ENCODE assay signal across 7 mouse cellular contexts in genomic region chr2:84714422-84714810, GRCm38 (mm10). TPM values are rescaled to one million over a fixed set of nuclear protein-coding genes. Genes with fewer than 3 reads are reported as not detected.
DNase-seq lines count a peak whose midpoint lies in the region; ATAC-seq and TF ChIP-seq lines count a peak whose summit lies in the region.

No protein-coding gene starts in this region.

- ATAC-seq in neural tube, embryonic 11.5 days (ENCODE audit: insufficient read depth, low FRiP score, low TSS enrichment) = no peak; the same call in 1 of the 2 replicates
- peak; percentile 7; the same call in 1 of the 2 replicates for ATAC-seq in erythroblast, adult 5-6 weeks (replicated peaks; ENCODE audit: low FRiP score, poor library complexity, severe bottlenecking)
- ATAC-seq in intestine, postnatal 0 days = no peak
- ATAC-seq in neural tube, embryonic 15.5 days (ENCODE audit: low FRiP score) = peak; percentile 4

- peak overlapping the region; percentile 86 for H3K9ac ChIP-seq in neural tube, embryonic 11.5 days (ENCODE audit: low read length)
- peak overlapping the region; percentile 93 for H3K9ac ChIP-seq in intestine, postnatal 0 days (ENCODE audit: low read depth, low read length)
- peak overlapping the region; percentile 82 for H3K9ac ChIP-seq in neural tube, embryonic 15.5 days (replicated peaks)

- H3K27ac ChIP-seq in neural tube, embryonic 11.5 days (ENCODE audit: low read depth, low read length) = peak overlapping the region; percentile 95
- peak overlapping the region; percentile 96 for H3K27ac ChIP-seq in intestine, postnatal 0 days (ENCODE audit: low read depth, low read length)
- H3K27ac ChIP-seq in neural tube, embryonic 15.5 days (replicated peaks) = peak overlapping the region; percentile 97

- peaks cover 14% of the 10 kb centered on the region for H3K4me1 ChIP-seq in neural tube, embryonic 11.5 days (ENCODE audit: control insufficient read depth, insufficient read depth, low read length)
- 0 out of 2 replicates have a peak, but pooled peaks cover 2% of the 10 kb centered on the region for H3K4me1 ChIP-seq in intestine, postnatal 0 days (replicated peaks; ENCODE audit: control insufficient read depth, insufficient read depth, low read length)
- peaks cover 31% of the 10 kb centered on the region for H3K4me1 ChIP-seq in neural tube, embryonic 15.5 days

- H3K27me3 ChIP-seq in neural tube, embryonic 11.5 days (ENCODE audit: control insufficient read depth, insufficient read depth, low read length) = no peaks in the 10 kb centered on the region
- no peaks in the 10 kb centered on the region for H3K27me3 ChIP-seq in intestine, postnatal 0 days (replicated peaks; ENCODE audit: control insufficient read depth, insufficient read depth, low read length)
- no peaks in the 10 kb centered on the region for H3K27me3 ChIP-seq in neural tube, embryonic 15.5 days (replicated peaks)

- peak overlapping the region; percentile 81 for H3K4me2 ChIP-seq in neural tube, embryonic 11.5 days (ENCODE audit: low read depth)
- H3K4me2 ChIP-seq in intestine, postnatal 0 days (replicated peaks; ENCODE audit: low read depth) = peak overlapping the region; percentile 85
- peak overlapping the region; percentile 82 for H3K4me2 ChIP-seq in neural tube, embryonic 15.5 days

- no peaks in the 10 kb centered on the region for H3K9me3 ChIP-seq in neural tube, embryonic 11.5 days (ENCODE audit: control insufficient read depth, low read length)
- no peaks in the 10 kb centered on the region for H3K9me3 ChIP-seq in intestine, postnatal 0 days (ENCODE audit: control insufficient read depth)
- no peaks in the 10 kb centered on the region for H3K9me3 ChIP-seq in neural tube, embryonic 15.5 days (replicated peaks)

- under 1% methylated on average over 21 of the region's 26 CpGs for WGBS in neural tube, embryonic 11.5 days
- WGBS in intestine, postnatal 0 days = 1% methylated on average over 19 of the region's 26 CpGs
- 0% methylated on average over 18 of the region's 26 CpGs for WGBS in neural tube, embryonic 15.5 days

- peaks cover 2% of the 10 kb centered on the region for H3K36me3 ChIP-seq in neural tube, embryonic 11.5 days (ENCODE audit: control insufficient read depth, insufficient read depth, low read length)
- H3K36me3 ChIP-seq in intestine, postnatal 0 days (ENCODE audit: control insufficient read depth, insufficient read depth) = peaks cover 14% of the 10 kb centered on the region
- H3K36me3 ChIP-seq in neural tube, embryonic 15.5 days = peaks cover 11% of the 10 kb centered on the region

- DNase-seq in neural tube, embryonic 11.5 days (ENCODE audit: low spot score) = no peak
- DNase-seq in neural tube, embryonic 10.5 days (ENCODE audit: extremely low spot score, low spot score) = no peak
- DNase-seq in cerebellum, postnatal 4 days (ENCODE audit: low spot score in 2 of 2) = no peak
- DNase-seq in kidney, adult 18-20 months = no peak

- H3K4me3 ChIP-seq in neural tube, embryonic 11.5 days (ENCODE audit: low read depth, low read length) = peak overlapping the region; percentile 87
- H3K4me3 ChIP-seq in intestine, postnatal 0 days (ENCODE audit: low read depth, low read length) = peak overlapping the region; percentile 99
- H3K4me3 ChIP-seq in neural tube, embryonic 15.5 days (replicated peaks) = peak overlapping the region; percentile 95

- TF ChIP-seq CTCF in intestine, postnatal 0 days (IDR thresholded peaks at IDR 0.05; ENCODE audit: low read depth) = no peak

RNA-seq across cellular contexts. Expression of gene Zdhhc5, which starts 0.6 kb away (rescaled TPM):
- 27.4 and 27.6 TPM in 2 replicates for polyA plus RNA-seq in neural tube, embryonic 11.5 days (2014; fragmentation: Nextera tagmentation; extraction: Ambion mirVana)
- 28.4 and 29.2 TPM in 2 replicates for total RNA-seq in erythroblast, adult 5-6 weeks (2015; ENCODE audit: low replicate concordance)
- total RNA-seq in erythroblast, adult 5-6 weeks (2017; ENCODE audit: low replicate concordance) = 39.8 and 41.3 TPM in 2 replicates
- polyA plus RNA-seq in intestine, postnatal 0 days (2015; fragmentation: Nextera tagmentation; extraction: Ambion mirVana) = 27.6 and 28.4 TPM in 2 replicates
- 15.6 and 17.6 TPM in 2 replicates for polyA plus RNA-seq in neural tube, embryonic 15.5 days (2015; fragmentation: Nextera tagmentation; extraction: Ambion mirVana)

RNA-seq across cellular contexts. Expression of gene Clp1, which starts 12.7 kb away (rescaled TPM):
- polyA plus RNA-seq in neural tube, embryonic 11.5 days (2014; fragmentation: Nextera tagmentation; extraction: Ambion mirVana) = 47.2 and 48.5 TPM in 2 replicates
- 53.6 and 64.6 TPM in 2 replicates for total RNA-seq in erythroblast, adult 5-6 weeks (2015; ENCODE audit: low replicate concordance)
- total RNA-seq in erythroblast, adult 5-6 weeks (2017; ENCODE audit: low replicate concordance) = 46.7 and 70.3 TPM in 2 replicates
- polyA plus RNA-seq in intestine, postnatal 0 days (2015; fragmentation: Nextera tagmentation; extraction: Ambion mirVana) = 18.1 and 21.8 TPM in 2 replicates
- 19.7 and 23.8 TPM in 2 replicates for polyA plus RNA-seq in neural tube, embryonic 15.5 days (2015; fragmentation: Nextera tagmentation; extraction: Ambion mirVana)

RNA-seq across cellular contexts. Expression of gene Ypel4, which starts 19.4 kb away (rescaled TPM):
- 10.5 and 12.9 TPM in 2 replicates for polyA plus RNA-seq in neural tube, embryonic 11.5 days (2014; fragmentation: Nextera tagmentation; extraction: Ambion mirVana)
- total RNA-seq in erythroblast, adult 5-6 weeks (2015; ENCODE audit: low replicate concordance) = 1,364 and 1,503 TPM in 2 replicates
- total RNA-seq in erythroblast, adult 5-6 weeks (2017; ENCODE audit: low replicate concordance) = 1,636 and 1,967 TPM in 2 replicates
- 1.8 and 1.9 TPM in 2 replicates for polyA plus RNA-seq in intestine, postnatal 0 days (2015; fragmentation: Nextera tagmentation; extraction: Ambion mirVana)
- 15.0 and 16.2 TPM in 2 replicates for polyA plus RNA-seq in neural tube, embryonic 15.5 days (2015; fragmentation: Nextera tagmentation; extraction: Ambion mirVana)

RNA-seq across cellular contexts. Expression of gene Gm19426, which starts 29.0 kb away (rescaled TPM):
- 4.5 and 5.1 TPM in 2 replicates for polyA plus RNA-seq in neural tube, embryonic 11.5 days (2014; fragmentation: Nextera tagmentation; extraction: Ambion mirVana)
- not detected in 2 replicates for total RNA-seq in erythroblast, adult 5-6 weeks (2015; ENCODE audit: low replicate concordance)
- not detected in 2 replicates for total RNA-seq in erythroblast, adult 5-6 weeks (2017; ENCODE audit: low replicate concordance)
- 2.2 and 2.5 TPM in 2 replicates for polyA plus RNA-seq in intestine, postnatal 0 days (2015; fragmentation: Nextera tagmentation; extraction: Ambion mirVana)
- 5.0 and 5.9 TPM in 2 replicates for polyA plus RNA-seq in neural tube, embryonic 15.5 days (2015; fragmentation: Nextera tagmentation; extraction: Ambion mirVana)

RNA-seq across cellular contexts. Expression of gene Tmx2, which starts 35.5 kb away (rescaled TPM):
- polyA plus RNA-seq in neural tube, embryonic 11.5 days (2014; fragmentation: Nextera tagmentation; extraction: Ambion mirVana) = 180 and 189 TPM in 2 replicates
- 17.8 and 29.0 TPM in 2 replicates for total RNA-seq in erythroblast, adult 5-6 weeks (2015; ENCODE audit: low replicate concordance)
- total RNA-seq in erythroblast, adult 5-6 weeks (2017; ENCODE audit: low replicate concordance) = 18.9 and 19.5 TPM in 2 replicates
- 81.7 and 85.0 TPM in 2 replicates for polyA plus RNA-seq in intestine, postnatal 0 days (2015; fragmentation: Nextera tagmentation; extraction: Ambion mirVana)
- polyA plus RNA-seq in neural tube, embryonic 15.5 days (2015; fragmentation: Nextera tagmentation; extraction: Ambion mirVana) = 298 and 334 TPM in 2 replicates

Comparison
In these comparisons a context has a peak if more than half of its experiments do, and no peak if none do; other contexts are left out.
1. ATAC-seq: peak in erythroblast, adult 5-6 weeks (single experiment) and neural tube, embryonic 15.5 days (single experiment); none in neural tube, embryonic 11.5 days (single experiment) and intestine, postnatal 0 days (single experiment).
2. Peak in every context shown above with its lines, with median percentiles within 50 percentile points of each other: H3K27ac ChIP-seq, H3K4me2 ChIP-seq, H3K4me3 ChIP-seq and H3K9ac ChIP-seq.